Mouse (Mus musculus) left cerebral cortex, adult 11 months (tissue): ENCODE data around the gene Kcnc1.

Experiments
- DNase-seq: peaks from one replicate; pipeline ENCODE4 v3.0.0; 2022; ENCODE audit warnings: low spot score

The Kcnc1 gene

DNA sequence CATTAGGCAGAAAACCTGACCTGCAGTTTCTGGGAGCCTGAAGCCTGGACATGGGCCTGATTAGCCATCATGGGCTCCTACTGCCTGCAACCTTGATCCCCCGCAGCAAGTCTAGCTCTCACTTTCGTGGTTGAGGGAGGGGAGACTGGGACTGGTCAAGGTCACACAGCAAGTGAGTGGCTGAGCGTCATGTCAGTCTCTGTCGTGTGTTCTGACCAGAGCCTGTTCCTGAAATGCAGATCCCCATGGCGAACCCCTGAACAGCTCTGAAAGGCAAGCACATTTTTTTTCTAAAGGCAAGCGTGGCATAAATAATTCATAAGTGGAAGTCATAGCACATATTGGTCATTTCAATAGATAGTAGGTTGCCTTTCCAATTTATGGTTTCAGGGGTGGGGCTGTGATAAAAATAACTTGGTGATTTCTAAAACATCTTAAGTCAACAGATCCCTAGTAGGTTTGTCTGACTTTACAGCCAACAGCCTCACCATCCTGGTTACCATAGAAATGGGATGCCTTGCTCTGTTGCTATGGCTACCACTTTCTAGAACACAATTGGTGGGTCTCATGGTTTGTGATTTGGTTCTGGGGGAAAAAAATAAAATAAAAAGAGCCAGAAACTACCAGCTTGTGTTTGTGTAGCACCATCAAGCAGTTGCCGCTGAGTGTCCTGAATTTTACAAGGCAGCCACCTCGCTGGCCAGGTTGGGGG, 25.9 kb downstream of the Kcnc1 start:
- no peak for DNase-seq

GRCm38 (mm10) chr7:46422764-46423412, 26.6 kb downstream of the Kcnc1 start:
- peak; percentile 66 for DNase-seq

GRCm38 (mm10) chr7:46423951-46424350, 27.7 kb downstream of the Kcnc1 start:
- DNase-seq: no peak

DNA sequence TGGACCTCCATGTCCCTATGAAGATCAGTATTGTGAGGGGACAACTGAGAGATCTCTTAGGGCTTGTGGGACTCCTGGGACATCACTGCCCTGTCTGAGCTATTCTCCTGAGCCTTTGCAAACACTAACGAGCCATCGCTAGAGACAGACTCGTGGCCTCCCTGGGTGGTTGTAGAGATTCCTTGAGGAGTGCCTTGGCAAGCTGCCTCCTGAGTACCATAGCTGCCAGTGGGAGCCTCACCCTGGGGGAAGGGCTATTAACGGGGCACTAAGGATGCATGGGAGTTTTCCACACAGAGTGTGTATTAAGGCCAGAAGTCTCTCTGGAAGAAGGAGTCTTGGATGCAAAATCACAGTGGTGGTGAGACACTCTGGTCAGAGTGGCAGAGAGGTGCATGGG, 28.7 kb downstream of the Kcnc1 start:
- DNase-seq: no peak

- no peak for DNase-seq
Observed at GRCm38 (mm10) chr7:46433874-46434273, 37.6 kb downstream of the Kcnc1 start.

DNA sequence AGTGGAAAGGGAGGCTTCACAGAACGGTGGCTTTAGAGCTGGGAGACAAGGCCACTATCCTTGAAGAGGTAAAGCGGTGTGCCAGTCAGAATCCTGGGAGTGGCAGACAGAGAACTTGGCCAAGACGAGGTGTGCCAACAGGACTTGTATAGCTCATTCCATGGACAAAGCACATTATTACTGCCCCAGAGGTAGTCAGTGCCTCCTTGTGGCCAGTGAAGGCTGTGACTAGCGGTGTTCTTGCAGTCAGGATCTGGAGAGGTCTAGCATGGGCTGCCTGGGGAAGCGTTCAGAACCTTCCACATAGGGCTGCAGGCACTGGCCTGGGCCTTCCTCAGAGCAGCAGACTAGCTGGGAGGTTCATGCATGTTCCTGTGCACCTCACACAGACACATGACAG, 39.5 kb downstream of the Kcnc1 start:
- DNase-seq: no peak

GRCm38 (mm10) chr7:46438537-46439141, 42.3 kb downstream of the Kcnc1 start:
- no peak for DNase-seq

DNA sequence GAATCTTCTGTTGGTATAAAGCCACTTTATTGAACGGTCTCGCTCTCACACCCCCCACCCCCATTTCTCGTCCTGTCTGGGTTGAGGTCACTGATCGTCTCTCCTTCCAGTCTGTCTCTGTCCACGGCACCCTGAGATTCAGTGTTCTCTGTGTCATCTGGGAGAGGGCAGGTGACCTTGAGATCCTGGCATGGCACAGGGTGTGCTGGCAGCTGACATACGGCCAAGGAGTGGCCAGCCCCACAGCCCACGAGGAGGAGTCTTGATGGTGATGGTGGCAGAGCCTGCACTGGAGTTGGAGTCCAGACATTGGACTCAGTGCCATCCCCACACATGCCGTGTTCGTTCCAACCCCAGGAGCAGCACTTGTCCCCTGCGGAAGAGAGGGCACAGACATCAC, 46.9 kb downstream of the Kcnc1 start:
- DNase-seq: no peak

DNA sequence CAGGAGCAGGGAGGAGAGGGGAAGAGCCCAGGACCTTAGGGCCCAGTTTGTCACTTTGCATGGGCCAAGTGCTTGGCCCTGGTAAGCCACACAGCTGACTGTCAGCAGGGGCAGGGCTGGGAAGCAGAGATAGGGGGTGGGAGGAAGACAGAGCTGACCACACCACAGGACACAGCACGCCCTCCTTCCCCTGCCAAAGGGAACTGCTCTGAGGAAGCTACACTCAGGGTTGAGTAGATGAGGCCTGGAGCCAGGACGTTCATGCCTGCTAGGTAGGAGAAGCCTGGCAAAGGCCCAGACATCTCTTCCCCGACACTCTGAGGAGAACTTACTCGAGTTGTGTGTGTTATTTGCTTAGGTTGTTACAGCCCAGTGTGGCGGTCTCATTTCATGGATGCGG, 49.6 kb downstream of the Kcnc1 start:
- no peak for DNase-seq

- no peak for DNase-seq
Observed at GRCm38 (mm10) chr7:46447473-46448165, 51.3 kb downstream of the Kcnc1 start.

- DNase-seq: no peak
Observed at GRCm38 (mm10) chr7:46448922-46449645, 52.8 kb downstream of the Kcnc1 start.

DNA sequence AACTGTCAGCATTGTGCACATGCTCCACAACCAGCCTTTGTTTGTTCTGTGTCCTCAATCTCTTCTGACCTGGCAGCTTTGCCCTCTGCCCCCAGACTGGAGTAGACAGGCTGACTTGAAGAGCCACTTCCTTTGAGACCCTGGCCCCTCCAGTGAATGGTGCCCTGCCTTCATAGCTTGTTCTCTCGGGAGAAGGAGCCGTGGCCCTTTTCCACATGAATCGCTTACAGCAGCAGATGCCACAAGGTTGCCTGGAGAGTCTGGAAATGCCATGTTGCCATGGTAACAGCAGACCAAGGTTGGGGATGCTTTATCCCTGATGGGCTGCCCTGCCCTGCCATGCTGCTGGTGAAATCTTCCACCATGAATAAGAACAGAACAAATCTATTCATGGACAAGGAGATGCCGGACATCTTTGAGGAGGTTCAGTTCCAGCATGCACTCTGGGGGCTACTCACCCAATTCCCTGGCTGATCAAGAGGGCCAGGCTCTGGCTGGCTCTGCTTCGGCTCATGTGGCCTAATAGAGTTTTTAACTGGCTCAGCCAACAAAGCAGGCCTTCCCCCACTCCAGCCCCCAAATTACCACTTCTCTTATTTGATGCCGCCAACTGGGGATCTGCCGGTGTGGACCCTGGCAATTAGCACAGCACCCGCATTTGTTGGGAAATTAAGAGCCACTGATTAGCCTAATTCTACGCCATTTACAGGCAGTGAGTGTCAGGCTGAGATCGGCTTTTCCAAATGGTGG, 57.8 kb downstream of the Kcnc1 start:
- DNase-seq: no peak

GRCm38 (mm10) chr7:46457889-46458288, 61.6 kb downstream of the Kcnc1 start:
- no peak for DNase-seq

- DNase-seq: no peak
Observed at GRCm38 (mm10) chr7:46459200-46459599, 62.9 kb downstream of the Kcnc1 start.

DNA sequence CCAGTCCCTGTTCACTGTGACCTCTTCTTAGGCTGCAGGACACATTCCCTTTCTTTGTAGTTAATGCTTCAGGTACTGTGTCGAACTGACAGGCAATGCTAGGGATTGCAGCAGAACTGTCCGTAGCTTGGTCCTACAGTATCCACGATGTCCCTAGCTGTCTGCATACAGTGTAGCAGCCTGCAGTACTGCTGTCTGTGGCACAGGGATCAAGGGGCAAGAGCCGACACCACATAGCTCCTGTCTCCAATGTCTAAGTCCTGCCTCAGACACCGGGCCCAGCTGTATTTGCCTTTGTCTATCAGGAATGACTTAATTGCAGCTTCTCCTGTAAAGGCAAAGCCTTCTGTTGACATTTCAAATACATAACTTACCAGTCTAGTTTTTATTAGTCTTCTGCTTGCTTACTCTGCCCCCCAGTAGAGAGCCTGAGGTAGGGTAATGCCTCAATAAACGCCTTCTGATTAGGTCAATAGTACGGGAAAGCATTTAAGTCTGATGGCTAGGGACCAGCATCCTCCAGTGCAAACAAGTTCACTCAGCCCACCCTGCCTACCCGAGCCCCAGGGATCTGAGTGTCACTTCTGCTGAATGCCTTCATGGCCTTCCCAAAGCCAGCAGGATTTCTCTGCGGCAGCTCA, 63.4 kb downstream of the Kcnc1 start:
- no peak for DNase-seq

GRCm38 (mm10) chr7:46462287-46462686, 66.0 kb downstream of the Kcnc1 start:
- no peak for DNase-seq

GRCm38 (mm10) chr7:46463136-46463535, 66.8 kb downstream of the Kcnc1 start:
- DNase-seq: no peak

- DNase-seq: no peak
Observed at GRCm38 (mm10) chr7:46466422-46466981, 70.2 kb downstream of the Kcnc1 start.

DNA sequence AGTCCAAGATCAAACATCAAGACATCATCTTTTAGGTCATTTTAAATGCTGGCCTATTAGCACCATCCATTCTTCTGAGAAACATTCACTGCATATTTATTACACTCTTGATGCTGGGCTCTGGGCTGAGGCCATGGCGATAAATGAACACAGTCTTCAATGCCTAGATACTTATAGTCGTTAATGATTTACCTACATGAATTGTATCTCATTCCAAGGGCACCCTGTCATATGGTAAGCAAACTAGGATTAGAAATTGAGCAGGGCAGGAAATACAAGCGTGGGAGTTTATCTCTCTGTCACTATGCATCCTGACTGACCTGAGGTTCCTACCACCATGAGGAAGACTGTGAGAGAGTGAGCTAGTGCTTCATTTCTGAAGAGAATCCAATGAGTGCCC, 73.2 kb downstream of the Kcnc1 start:
- no peak for DNase-seq

DNA sequence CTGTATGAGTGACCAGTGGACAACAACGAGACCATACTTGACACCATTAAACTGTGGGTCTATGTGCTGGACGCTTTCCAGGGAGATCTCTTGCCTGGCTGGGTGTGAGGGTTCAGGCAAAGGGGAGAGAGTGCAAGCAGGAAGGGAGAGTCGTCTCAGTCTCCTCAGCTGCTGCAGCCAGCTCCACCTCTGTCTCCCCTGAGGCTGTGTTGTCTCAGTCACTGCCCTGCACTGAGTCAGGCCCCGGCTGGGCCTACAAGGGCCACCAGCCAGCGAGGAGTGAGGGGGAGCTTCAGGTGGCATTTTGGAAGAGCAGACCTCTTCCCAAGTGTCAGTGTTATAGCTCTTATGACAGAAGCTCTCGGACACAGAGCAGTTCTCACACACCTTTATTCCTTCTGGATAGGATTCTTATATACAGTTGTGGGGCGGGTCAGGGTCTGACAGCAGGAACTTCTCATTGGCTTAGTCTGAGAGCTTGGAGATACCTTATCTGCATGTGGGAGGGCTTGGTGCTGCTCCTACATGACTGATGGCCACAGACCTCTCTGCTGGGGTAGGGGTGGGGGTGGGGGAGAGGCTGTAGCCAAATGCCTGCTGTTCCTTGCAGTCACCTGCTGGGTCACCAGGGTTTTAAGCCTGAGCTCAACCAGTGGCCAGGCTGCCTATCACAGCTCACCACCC, 74.9 kb downstream of the Kcnc1 start:
- no peak for DNase-seq
